Mouse (Mus musculus) limb, embryonic 14.5 days (tissue): ENCODE measurements around the gene Arid5b. TPM values are rescaled to one million over a fixed set of nuclear protein-coding genes. Genes with fewer than 3 reads are reported as not detected.

Source experiments
- ATAC-seq: fragments of 200-750 bp; cut with Nextera tagmentation; 2 replicates; pipeline ENCODE4 v1.8.0; 2017; ENCODE audit warnings: low read depth, moderate number of reproducible peaks, moderate TSS enrichment; ENCODE audit not compliant: low FRiP score
- DNase-seq: peaks from one replicate; pipeline ENCODE4 v3.0.0-alpha.2; 2015; ENCODE audit warnings: low spot score
- H3K27ac ChIP-seq: fragments of 300-500 bp; sonication (generic); replicated peaks from 2 replicates; pipeline ENCODE4 v1.5.1; 2014; ENCODE audit warnings: low read depth, mild to moderate bottlenecking, low read length, moderate library complexity, mixed read lengths
- H3K27me3 ChIP-seq: fragments of 300-500 bp; sonication (generic); 2 replicates; pipeline ENCODE4 v1.6.1; 2014; ENCODE audit warnings: low read length, mixed read lengths; ENCODE audit not compliant: control insufficient read depth, insufficient read depth
- H3K36me3 ChIP-seq: fragments of 300-500 bp; sonication (generic); 2 replicates; pipeline ENCODE4 v1.6.1; 2014; ENCODE audit warnings: mild to moderate bottlenecking, low read length, moderate library complexity, mixed read lengths; ENCODE audit not compliant: control insufficient read depth, insufficient read depth
- H3K4me1 ChIP-seq: fragments of 300-500 bp; sonication (generic); 2 replicates; pipeline ENCODE4 v1.6.1; 2014; ENCODE audit warnings: antibody characterized with exemption, low read length, mixed read lengths; ENCODE audit not compliant: control insufficient read depth, insufficient read depth
- H3K4me2 ChIP-seq: fragments of 300-500 bp; sonication (generic); replicated peaks from 2 replicates; pipeline ENCODE4 v1.6.1; 2014; ENCODE audit warnings: low read depth, mild to moderate bottlenecking, low read length, moderate library complexity; ENCODE audit not compliant: severe bottlenecking
- H3K4me3 ChIP-seq: fragments of 300-500 bp; sonication (generic); replicated peaks from 2 replicates; pipeline ENCODE4 v1.5.1; 2014; ENCODE audit warnings: low read length
- H3K9ac ChIP-seq: fragments of 300-500 bp; sonication (generic); 2 replicates; pipeline ENCODE4 v1.6.1; 2014; ENCODE audit warnings: mild to moderate bottlenecking, low read depth, low read length, moderate library complexity; ENCODE audit not compliant: severe bottlenecking
- H3K9me3 ChIP-seq: fragments of 300-500 bp; sonication (generic); 2 replicates; pipeline ENCODE4 v1.6.1; 2016; ENCODE audit warnings: low read length; ENCODE audit not compliant: control insufficient read depth
- POLR2A ChIP-seq: fragments of 200-500 bp; IDR thresholded peaks from 2 replicates; pipeline ENCODE4 v1.8.0; 2012; ENCODE audit warnings: inconsistent platforms, mild to moderate bottlenecking, moderate library complexity, borderline replicate concordance; ENCODE audit not compliant: insufficient read depth, insufficient read length; ENCODE audit errors: extremely low read depth
- WGBS: fragments of 180-500 bp; shearing (Covaris S2); extraction: QIAGEN DNeasy Blood & Tissue Kit; methylation state at CpG from one replicate; pipeline ENCODE4 v1.1.7; 2014; 5-methylcytosine and 5-hydroxymethylcytosine counted together
- polyA plus RNA-seq, 2 experiments: library from polyadenylated mRNA; depleted of rRNA in 1 of 2; stranded (reverse) in 1 of 2; unstranded in 1 of 2; fragments of >200 nt; fragmentation: Nextera tagmentation in 1 of 2; extraction: Ambion mirVana in 1 of 2; gene quantifications; 2 replicates each; pipeline versions ENCODE4 v1.2.1 to v1.2.3; 2012 to 2014

The Arid5b gene
- polyA plus RNA-seq, 2 experiments = 14.1 to 41.0 TPM

GRCm38 (mm10) chr10:68126551-68126950 lies 152.0 kb downstream of the Arid5b start:
- no peak overlapping the region for H3K4me2 ChIP-seq
- H3K4me1 ChIP-seq = peaks cover 31% of the 10 kb centered on the region
- TF ChIP-seq POLR2A = no peak
- H3K9me3 ChIP-seq = no peaks in the 10 kb centered on the region
- DNase-seq = no peak
- WGBS = 35% methylated on average over 2 of the region's 2 CpGs
- H3K36me3 ChIP-seq = peaks cover 10% of the 10 kb centered on the region; the same call in 1 of the 2 replicates
- no peaks in the 10 kb centered on the region for H3K27me3 ChIP-seq
- H3K4me3 ChIP-seq = no peak overlapping the region
- H3K27ac ChIP-seq = no peak overlapping the region
- no peak overlapping the region for H3K9ac ChIP-seq
- no peak; the same call in 1 of the 2 replicates for ATAC-seq

- 17% methylated on average over 8 of the region's 8 CpGs for WGBS
- peaks cover 31% of the 10 kb centered on the region for H3K4me1 ChIP-seq
- no peaks in the 10 kb centered on the region for H3K9me3 ChIP-seq
- ATAC-seq = peak; percentile 85
- no peak overlapping the region for H3K4me2 ChIP-seq
- no peak overlapping the region for H3K27ac ChIP-seq
- H3K4me3 ChIP-seq = no peak overlapping the region
- no peaks in the 10 kb centered on the region for H3K27me3 ChIP-seq
- H3K9ac ChIP-seq = no peak overlapping the region
- DNase-seq = peak; percentile 86
- peaks cover 15% of the 10 kb centered on the region; the same call in 1 of the 2 replicates for H3K36me3 ChIP-seq
- TF ChIP-seq POLR2A = no peak
Measured at GRCm38 (mm10) chr10:68125919-68126550, 152.5 kb downstream of the Arid5b start.

- no peak for TF ChIP-seq POLR2A
Measured at GRCm38 (mm10) chr10:68124985-68125384, 153.6 kb downstream of the Arid5b start.

GRCm38 (mm10) chr10:68123446-68123845 lies 155.1 kb downstream of the Arid5b start:
- DNase-seq = no peak
- Histone ChIP-seq H3K9ac (no peak overlapping the region), H3K4me1 (peaks cover 18% of the 10 kb centered on the region), H3K27ac (no peak overlapping the region), H3K9me3 (no peaks in the 10 kb centered on the region), H3K36me3 (peaks cover 22% of the 10 kb centered on the region), H3K27me3 (no peaks in the 10 kb centered on the region), H3K4me3 (no peak overlapping the region), H3K4me2 (no peak overlapping the region)
- no peak for TF ChIP-seq POLR2A
- no peak for ATAC-seq
- WGBS = 89% methylated on average over 4 of the region's 4 CpGs

More at GRCm38 (mm10) chr10:68124985-68125384, 153.6 kb downstream of the Arid5b start:
- Histone ChIP-seq H3K36me3 (peaks cover 16% of the 10 kb centered on the region; the same call in 1 of the 2 replicates), H3K27ac (no peak overlapping the region), H3K9me3 (no peaks in the 10 kb centered on the region), H3K4me2 (no peak overlapping the region), H3K9ac (no peak overlapping the region), H3K4me1 (peaks cover 30% of the 10 kb centered on the region), H3K27me3 (no peaks in the 10 kb centered on the region), H3K4me3 (no peak overlapping the region)
- ATAC-seq (no peak), DNase-seq (no peak)
- WGBS = 71% methylated on average over 2 of the region's 2 CpGs

- 87% methylated on average over 4 of the region's 4 CpGs for WGBS
- ATAC-seq = no peak
Measured at GRCm38 (mm10) chr10:68121960-68122359, 156.6 kb downstream of the Arid5b start.

More at GRCm38 (mm10) chr10:68121960-68122359, 156.6 kb downstream of the Arid5b start:
- H3K4me1 ChIP-seq = peaks cover 11% of the 10 kb centered on the region
- H3K27ac ChIP-seq = no peak overlapping the region
- no peak overlapping the region for H3K4me2 ChIP-seq
- peaks cover 33% of the 10 kb centered on the region for H3K36me3 ChIP-seq
- H3K9me3 ChIP-seq = no peaks in the 10 kb centered on the region
- no peak for TF ChIP-seq POLR2A
- peak; percentile 47 for DNase-seq
- no peak overlapping the region for H3K9ac ChIP-seq
- H3K4me3 ChIP-seq = no peak overlapping the region
- H3K27me3 ChIP-seq = no peaks in the 10 kb centered on the region
